Mouse (Mus musculus): ENCODE measurements at regions not wholly inside any gene's neighbourhood (a gene's known extent, or its start where the extent isn't known, plus 50 kb on each side); places are given as distances from the start of the nearest gene placed in this dataset.

DNA sequence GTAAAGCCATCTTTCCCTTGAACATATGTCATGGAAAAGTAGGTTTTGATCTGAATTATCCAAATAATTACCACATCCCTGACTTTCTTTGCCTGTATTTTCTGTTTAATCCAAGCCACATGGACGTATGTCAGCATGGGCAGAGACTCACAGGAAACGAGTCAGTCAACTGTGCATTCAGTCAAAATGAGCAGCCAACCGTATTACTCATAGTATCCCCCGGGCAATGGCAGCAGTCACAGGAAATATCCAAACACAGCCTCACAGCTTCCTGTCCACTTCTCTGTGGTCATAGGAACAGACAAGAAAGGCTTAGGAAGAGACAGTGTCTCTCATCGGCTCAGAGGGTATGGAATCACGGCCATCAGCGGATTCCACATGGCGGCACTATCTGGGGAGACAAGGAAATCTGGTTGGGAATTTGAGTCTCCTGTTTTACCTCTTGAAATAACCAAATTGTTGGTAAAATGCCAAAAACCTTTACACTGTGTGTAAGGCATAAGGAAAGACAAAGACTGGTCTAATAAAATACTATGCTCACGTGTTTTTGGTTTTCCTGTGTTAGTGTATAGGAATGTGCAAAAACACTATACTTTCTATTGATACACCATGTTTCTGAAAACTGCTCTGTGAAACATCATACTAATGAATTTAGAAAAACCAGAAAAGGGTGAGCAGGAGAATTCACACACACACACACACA is 313.5 kb upstream of the Nfe2l3 start:
- Histone ChIP-seq H3K9ac (ENCODE audit: low read depth, low read length) (no peak overlapping the region), H3K4me3 (ENCODE audit: insufficient read depth, low read depth, low read length) (no peak overlapping the region), H3K36me3 (ENCODE audit: control insufficient read depth, insufficient read depth, low read length) (no peaks in the 10 kb centered on the region), H3K27ac (replicated peaks; ENCODE audit: insufficient read depth, low read depth, low read length) (no peak overlapping the region), H3K27me3 (ENCODE audit: control insufficient read depth, insufficient read depth, low read length) (no peaks in the 10 kb centered on the region), H3K4me1 (ENCODE audit: control insufficient read depth, insufficient read depth, low read length) (no peaks in the 10 kb centered on the region), H3K79me2 (ENCODE audit: control insufficient read depth, insufficient read depth, low read length) (no peaks in the 10 kb centered on the region)
- TF ChIP-seq POLR2A (IDR thresholded peaks at IDR 0.05; ENCODE audit: extremely low read depth, insufficient read depth, low read length), result no peak
- TF ChIP-seq CTCF (IDR thresholded peaks at IDR 0.05; ENCODE audit: low read depth, low read length), result no peak
- 80% methylated on average over 9 of the region's 9 CpGs for WGBS
- DNase-seq (ENCODE audit: extremely low read depth, low read depth, low spot score), result no peak

DNA sequence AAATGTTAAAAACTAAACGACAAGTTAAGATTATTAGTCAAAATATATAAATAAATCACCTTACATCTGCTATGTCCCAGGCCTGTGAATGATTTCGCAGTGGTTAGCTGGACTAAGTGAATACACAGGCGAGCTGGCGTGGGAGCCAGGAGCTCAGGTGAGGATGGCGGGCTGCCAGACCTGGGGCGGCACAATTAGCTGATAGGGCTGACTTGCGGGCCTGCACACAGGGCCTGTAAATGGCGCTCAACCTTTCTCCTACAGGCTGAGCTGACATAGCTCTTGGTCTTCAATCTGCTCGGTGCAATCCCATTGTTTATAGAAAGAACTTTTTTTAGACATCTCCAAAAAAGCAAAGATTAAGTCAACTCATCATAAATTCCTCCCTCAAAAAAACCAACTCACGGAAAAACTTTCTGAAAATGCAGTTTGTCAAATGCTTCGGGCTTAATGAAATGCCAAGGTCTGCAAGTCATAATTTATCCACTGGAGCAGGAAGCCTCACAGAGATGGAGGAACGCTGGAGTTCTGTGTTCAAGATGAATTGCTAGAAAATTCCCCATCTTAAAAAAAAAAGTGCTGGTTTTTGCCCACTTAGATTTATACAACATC is 312.7 kb upstream of the Nfe2l3 start:
- Histone ChIP-seq H3K27me3 (ENCODE audit: control insufficient read depth, insufficient read depth, low read length) (no peaks in the 10 kb centered on the region), H3K4me1 (ENCODE audit: control insufficient read depth, insufficient read depth, low read length) (no peaks in the 10 kb centered on the region), H3K4me3 (ENCODE audit: insufficient read depth, low read depth, low read length) (no peak overlapping the region), H3K79me2 (ENCODE audit: control insufficient read depth, insufficient read depth, low read length) (no peaks in the 10 kb centered on the region), H3K9ac (ENCODE audit: low read depth, low read length) (no peak overlapping the region), H3K27ac (replicated peaks; ENCODE audit: insufficient read depth, low read depth, low read length) (0 out of 2 replicates have a peak overlapping the region, but pooled peaks have one; percentile 2), H3K36me3 (ENCODE audit: control insufficient read depth, insufficient read depth, low read length) (no peaks in the 10 kb centered on the region)
- 81% methylated on average over 12 of the region's 12 CpGs for WGBS
- TF ChIP-seq CTCF (IDR thresholded peaks at IDR 0.05; ENCODE audit: low read depth, low read length) (no peak), POLR2A (IDR thresholded peaks at IDR 0.05; ENCODE audit: extremely low read depth, insufficient read depth, low read length) (no peak)
- no peak for DNase-seq (ENCODE audit: extremely low read depth, low read depth, low spot score)

DNA sequence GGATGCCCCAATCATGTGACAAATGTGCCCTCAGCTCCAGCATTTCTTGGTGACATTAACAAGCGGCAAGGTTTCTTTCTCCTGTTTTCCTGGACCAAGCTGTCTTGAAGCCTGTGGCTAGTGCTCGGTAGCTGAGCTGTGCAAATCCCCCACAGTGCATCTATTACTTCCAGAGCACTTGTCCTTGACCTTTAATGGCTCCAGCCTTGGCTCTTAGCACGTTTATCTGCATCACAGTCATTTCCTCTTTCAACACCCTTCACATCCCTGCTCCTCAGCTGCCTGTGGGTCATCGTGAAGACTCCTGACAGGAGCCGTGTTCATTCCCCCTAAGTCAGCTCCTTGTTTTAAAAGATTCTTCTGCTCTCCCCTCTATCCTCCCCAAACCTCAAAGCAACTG is 309.5 kb upstream of the Nfe2l3 start:
- TF ChIP-seq POLR2A (IDR thresholded peaks at IDR 0.05; ENCODE audit: extremely low read depth, insufficient read depth, low read length) (no peak), CTCF (IDR thresholded peaks at IDR 0.05; ENCODE audit: low read depth, low read length) (no peak)
- no peaks in the 10 kb centered on the region for H3K4me1 ChIP-seq (ENCODE audit: control insufficient read depth, insufficient read depth, low read length)
- no peaks in the 10 kb centered on the region for H3K27me3 ChIP-seq (ENCODE audit: control insufficient read depth, insufficient read depth, low read length)
- H3K79me2 ChIP-seq (ENCODE audit: control insufficient read depth, insufficient read depth, low read length), result no peaks in the 10 kb centered on the region
- H3K36me3 ChIP-seq (ENCODE audit: control insufficient read depth, insufficient read depth, low read length), result no peaks in the 10 kb centered on the region
- 52% methylated on average over 5 of the region's 5 CpGs for WGBS
- no peak overlapping the region for H3K4me3 ChIP-seq (ENCODE audit: insufficient read depth, low read depth, low read length)
- no peak overlapping the region for H3K27ac ChIP-seq (replicated peaks; ENCODE audit: insufficient read depth, low read depth, low read length)
- H3K9ac ChIP-seq (ENCODE audit: low read depth, low read length), result no peak overlapping the region
- no peak for DNase-seq (ENCODE audit: extremely low read depth, low read depth, low spot score)

DNA sequence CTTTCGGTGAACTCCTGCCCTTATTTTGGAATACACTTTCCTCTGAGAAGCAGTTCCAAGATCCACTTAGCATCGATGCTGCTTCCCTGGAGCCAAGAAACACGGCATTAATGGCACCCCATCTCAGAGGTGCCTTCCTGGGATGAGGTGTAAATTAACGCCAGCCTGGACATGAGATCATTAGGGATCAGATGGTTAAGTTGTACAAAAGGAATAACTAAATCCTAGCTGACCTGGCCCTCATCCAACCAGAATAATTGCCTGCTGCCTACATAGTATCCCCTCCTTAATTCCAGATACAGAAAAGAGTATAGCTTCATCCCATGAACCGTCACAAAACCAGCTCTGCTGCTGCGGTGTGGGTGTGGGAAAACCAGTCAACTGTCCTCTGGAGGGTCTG is 304.6 kb upstream of the Nfe2l3 start:
- no peaks in the 10 kb centered on the region for H3K36me3 ChIP-seq (ENCODE audit: control insufficient read depth, insufficient read depth, low read length)
- no peaks in the 10 kb centered on the region for H3K4me1 ChIP-seq (ENCODE audit: control insufficient read depth, insufficient read depth, low read length)
- no peak for DNase-seq (ENCODE audit: extremely low read depth, low read depth, low spot score)
- no peaks in the 10 kb centered on the region for H3K27me3 ChIP-seq (ENCODE audit: control insufficient read depth, insufficient read depth, low read length)
- no peak overlapping the region for H3K9ac ChIP-seq (ENCODE audit: low read depth, low read length)
- 89% methylated on average over 6 of the region's 6 CpGs for WGBS
- no peak for TF ChIP-seq POLR2A (IDR thresholded peaks at IDR 0.05; ENCODE audit: extremely low read depth, insufficient read depth, low read length)
- no peak for TF ChIP-seq CTCF (IDR thresholded peaks at IDR 0.05; ENCODE audit: low read depth, low read length)
- no peak overlapping the region for H3K27ac ChIP-seq (replicated peaks; ENCODE audit: insufficient read depth, low read depth, low read length)
- H3K79me2 ChIP-seq (ENCODE audit: control insufficient read depth, insufficient read depth, low read length), result no peaks in the 10 kb centered on the region
- H3K4me3 ChIP-seq (ENCODE audit: insufficient read depth, low read depth, low read length), result no peak overlapping the region

DNA sequence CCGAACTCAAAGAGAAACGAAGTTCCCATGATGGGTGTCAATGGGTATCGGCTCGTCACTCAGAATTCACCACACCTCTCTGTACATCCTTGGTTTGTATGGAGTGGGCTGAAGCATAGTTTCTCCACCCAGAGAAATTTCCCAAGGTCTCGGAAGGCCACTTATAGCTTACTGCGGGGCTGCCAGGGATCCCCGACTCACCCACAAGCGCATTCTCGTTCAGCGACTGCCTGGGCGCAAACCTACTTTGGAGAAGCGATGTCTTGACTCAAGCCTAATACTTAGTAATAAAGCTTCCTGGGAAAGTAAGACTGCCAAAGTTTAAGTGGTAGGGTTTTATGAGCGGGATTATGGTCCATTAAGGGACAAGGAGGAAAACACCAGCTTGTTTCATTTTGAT is 303.4 kb upstream of the Nfe2l3 start:
- H3K36me3 ChIP-seq (ENCODE audit: control insufficient read depth, insufficient read depth, low read length), result no peaks in the 10 kb centered on the region
- peak overlapping the region; percentile 8; the same call in 1 of the 2 replicates for H3K9ac ChIP-seq (ENCODE audit: low read depth, low read length)
- TF ChIP-seq POLR2A (IDR thresholded peaks at IDR 0.05; ENCODE audit: extremely low read depth, insufficient read depth, low read length) (no peak), CTCF (IDR thresholded peaks at IDR 0.05; ENCODE audit: low read depth, low read length) (no peak)
- peak overlapping the region; percentile 74 for H3K27ac ChIP-seq (replicated peaks; ENCODE audit: insufficient read depth, low read depth, low read length)
- no peaks in the 10 kb centered on the region for H3K27me3 ChIP-seq (ENCODE audit: control insufficient read depth, insufficient read depth, low read length)
- 87% methylated on average over 13 of the region's 13 CpGs for WGBS
- H3K79me2 ChIP-seq (ENCODE audit: control insufficient read depth, insufficient read depth, low read length), result no peaks in the 10 kb centered on the region
- H3K4me1 ChIP-seq (ENCODE audit: control insufficient read depth, insufficient read depth, low read length), result no peaks in the 10 kb centered on the region
- no peak for DNase-seq (ENCODE audit: extremely low read depth, low read depth, low spot score)
- peak overlapping the region; percentile 49; the same call in 1 of the 2 replicates for H3K4me3 ChIP-seq (ENCODE audit: insufficient read depth, low read depth, low read length)

DNA sequence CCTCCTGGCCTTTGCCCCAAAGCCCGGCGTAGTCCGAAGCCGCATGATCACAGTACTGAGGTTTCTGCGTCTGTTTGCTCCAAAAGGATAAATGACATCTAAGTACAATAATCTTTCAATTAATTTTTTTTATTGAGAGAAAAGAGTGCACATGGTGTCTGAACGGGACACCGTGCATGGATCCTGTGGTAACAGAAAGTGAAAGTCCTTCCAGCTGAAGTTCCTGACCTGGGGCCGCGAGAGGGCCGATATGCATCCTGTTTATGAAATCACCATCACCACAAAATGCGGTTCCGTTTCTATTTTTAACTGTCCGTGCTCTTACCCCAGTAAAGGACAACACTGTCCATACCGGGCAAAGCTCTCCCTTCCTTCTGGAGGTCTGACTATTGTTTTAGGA is 302.9 kb upstream of the Nfe2l3 start:
- 67% methylated on average over 14 of the region's 14 CpGs for WGBS
- peak; percentile 41 for DNase-seq (ENCODE audit: extremely low read depth, low read depth, low spot score)
- H3K36me3 ChIP-seq (ENCODE audit: control insufficient read depth, insufficient read depth, low read length), result no peaks in the 10 kb centered on the region
- TF ChIP-seq CTCF (IDR thresholded peaks at IDR 0.05; ENCODE audit: low read depth, low read length) (no peak), POLR2A (IDR thresholded peaks at IDR 0.05; ENCODE audit: extremely low read depth, insufficient read depth, low read length) (no peak)
- no peaks in the 10 kb centered on the region for H3K79me2 ChIP-seq (ENCODE audit: control insufficient read depth, insufficient read depth, low read length)
- H3K4me3 ChIP-seq (ENCODE audit: insufficient read depth, low read depth, low read length), result peak overlapping the region; percentile 49
- H3K27ac ChIP-seq (replicated peaks; ENCODE audit: insufficient read depth, low read depth, low read length), result peak overlapping the region; percentile 83
- H3K4me1 ChIP-seq (ENCODE audit: control insufficient read depth, insufficient read depth, low read length), result no peaks in the 10 kb centered on the region
- no peaks in the 10 kb centered on the region for H3K27me3 ChIP-seq (ENCODE audit: control insufficient read depth, insufficient read depth, low read length)
- H3K9ac ChIP-seq (ENCODE audit: low read depth, low read length), result no peak overlapping the region
